Mouse (Mus musculus) midbrain, embryonic 16.5 days (tissue): ENCODE results near the gene Chchd3. TPM values are rescaled to one million over a fixed set of nuclear protein-coding genes. Genes with fewer than 3 reads are reported as not detected.

Experiments used
- ATAC-seq: fragments of 200-750 bp; cut with Nextera tagmentation; 2 replicates; pipeline ENCODE4 v1.8.0; 2017; ENCODE audit warnings: moderate TSS enrichment
- H3K27ac ChIP-seq: fragments of 300-500 bp; sonication (generic); 2 replicates; pipeline ENCODE4 v1.5.1; 2014; ENCODE audit warnings: mild to moderate bottlenecking, low read length, mixed read lengths
- H3K27me3 ChIP-seq: fragments of 300-500 bp; sonication (generic); 2 replicates; pipeline ENCODE4 v1.6.1; 2014; ENCODE audit warnings: low read depth, low read length, mixed read lengths; ENCODE audit not compliant: control insufficient read depth, insufficient read depth
- H3K36me3 ChIP-seq: fragments of 300-500 bp; sonication (generic); 2 replicates; pipeline ENCODE4 v1.6.1; 2014; ENCODE audit warnings: mild to moderate bottlenecking, low read length, moderate library complexity, mixed read lengths; ENCODE audit not compliant: control insufficient read depth, insufficient read depth
- H3K4me1 ChIP-seq: fragments of 300-500 bp; sonication (generic); 2 replicates; pipeline ENCODE4 v1.6.1; 2014; ENCODE audit warnings: mild to moderate bottlenecking, low read length, mixed read lengths; ENCODE audit not compliant: control insufficient read depth, insufficient read depth
- H3K4me2 ChIP-seq: fragments of 300-500 bp; sonication (generic); 2 replicates; pipeline ENCODE4 v1.6.1; 2014; ENCODE audit warnings: mild to moderate bottlenecking, low read length, mixed read lengths
- H3K4me3 ChIP-seq: fragments of 300-500 bp; sonication (generic); 2 replicates; pipeline ENCODE4 v1.5.1; 2014; ENCODE audit warnings: low read depth, mild to moderate bottlenecking, low read length, moderate library complexity, mixed read lengths
- H3K9ac ChIP-seq: fragments of 300-500 bp; sonication (generic); 2 replicates; pipeline ENCODE4 v1.6.1; 2014; ENCODE audit warnings: low read depth, low read length, mixed read lengths
- H3K9me3 ChIP-seq: fragments of 300-500 bp; sonication (generic); replicated peaks from 2 replicates; pipeline ENCODE4 v1.6.1; 2014; ENCODE audit warnings: mild to moderate bottlenecking, low read length, mixed read lengths; ENCODE audit not compliant: control insufficient read depth, poor library complexity, severe bottlenecking
- WGBS: fragments of 180-500 bp; shearing (Covaris S2); extraction: QIAGEN DNeasy Blood & Tissue Kit; methylation state at CpG from one replicate; pipeline ENCODE4 v1.1.7; 2014; 5-methylcytosine and 5-hydroxymethylcytosine counted together
- polyA plus RNA-seq: library from polyadenylated mRNA; unstranded; fragments of >200 nt; fragmentation: Nextera tagmentation; extraction: Ambion mirVana; gene quantifications from 2 replicates; pipeline ENCODE4 v1.2.1, GENCODE M21; 2015

The Chchd3 gene
- polyA plus RNA-seq, 1 experiment from 2014 or later, result 104 TPM

DNA sequence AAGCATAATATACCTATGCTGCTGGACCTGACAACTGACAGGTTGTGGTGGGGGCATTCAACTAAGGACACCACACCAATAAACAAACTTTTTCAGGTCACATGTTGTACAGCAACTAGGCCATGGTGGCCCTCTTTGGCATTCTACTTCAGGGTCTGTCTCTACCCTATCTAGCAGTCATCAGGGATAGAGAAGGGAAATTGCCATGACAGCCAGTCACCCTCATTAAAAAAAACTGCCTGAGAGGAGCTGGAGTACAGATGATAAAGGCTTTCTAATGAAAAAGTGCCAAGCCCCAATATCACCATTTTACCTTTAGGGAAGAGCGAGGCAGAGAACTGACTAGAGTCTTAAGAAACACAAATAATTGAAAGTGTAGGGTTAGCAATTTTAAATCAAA is 27.5 kb downstream of the Chchd3 start:
- Histone ChIP-seq H3K4me3 (no peak overlapping the region), H3K9ac (no peak overlapping the region), H3K27ac (no peak overlapping the region), H3K4me2 (no peak overlapping the region), H3K36me3 (no peaks in the 10 kb centered on the region), H3K4me1 (peaks cover 3% of the 10 kb centered on the region; the same call in 1 of the 2 replicates), H3K27me3 (no peaks in the 10 kb centered on the region), H3K9me3 (no peaks in the 10 kb centered on the region)
- no peak for ATAC-seq
- 77% methylated on average over 1 of the region's 1 CpGs for WGBS

DNA sequence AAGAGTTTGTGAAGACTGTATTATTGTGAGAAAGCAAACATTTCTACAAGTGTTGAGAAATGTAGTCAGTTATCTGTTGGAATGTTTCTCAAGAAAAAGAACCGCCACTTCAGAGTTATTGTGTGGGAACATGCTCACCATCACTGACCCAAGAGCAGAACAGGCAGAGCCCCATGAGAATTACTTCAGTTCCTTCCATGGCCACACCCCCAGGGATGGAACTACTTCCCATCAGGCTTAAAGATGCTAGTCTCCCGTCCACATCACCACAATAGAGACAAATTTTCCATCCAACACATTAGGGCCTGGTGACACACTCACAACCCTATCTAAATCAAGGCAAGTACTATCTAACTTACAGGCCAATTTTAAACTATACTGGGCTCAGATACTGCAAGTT is 28.4 kb downstream of the Chchd3 start:
- H3K4me2 ChIP-seq, result no peak overlapping the region
- H3K27ac ChIP-seq, result no peak overlapping the region
- H3K36me3 ChIP-seq, result no peaks in the 10 kb centered on the region
- H3K4me3 ChIP-seq, result no peak overlapping the region
- no peak for ATAC-seq
- H3K4me1 ChIP-seq, result peaks cover 3% of the 10 kb centered on the region; the same call in 1 of the 2 replicates
- no peaks in the 10 kb centered on the region for H3K9me3 ChIP-seq
- no peaks in the 10 kb centered on the region for H3K27me3 ChIP-seq
- WGBS, result 85% methylated on average over 2 of the region's 2 CpGs
- no peak overlapping the region for H3K9ac ChIP-seq

- Histone ChIP-seq H3K36me3 (no peaks in the 10 kb centered on the region), H3K4me2 (no peak overlapping the region), H3K9me3 (no peaks in the 10 kb centered on the region), H3K27me3 (no peaks in the 10 kb centered on the region), H3K9ac (no peak overlapping the region), H3K4me1 (no peaks in the 10 kb centered on the region), H3K4me3 (no peak overlapping the region), H3K27ac (no peak overlapping the region)
- 96% methylated on average over 6 of the region's 6 CpGs for WGBS
- ATAC-seq, result no peak
Observed at GRCm38 (mm10) chr6:33028296-33028695, 31.8 kb downstream of the Chchd3 start.

- no peak overlapping the region for H3K4me3 ChIP-seq
- no peak for ATAC-seq
- no peaks in the 10 kb centered on the region for H3K9me3 ChIP-seq
- no peaks in the 10 kb centered on the region for H3K36me3 ChIP-seq
- no peak overlapping the region for H3K27ac ChIP-seq
- no peaks in the 10 kb centered on the region for H3K4me1 ChIP-seq
- H3K9ac ChIP-seq, result no peak overlapping the region
- H3K4me2 ChIP-seq, result no peak overlapping the region
- WGBS, result 96% methylated on average over 2 of the region's 2 CpGs
- H3K27me3 ChIP-seq, result no peaks in the 10 kb centered on the region
Observed at GRCm38 (mm10) chr6:33025041-33025440, 35.0 kb downstream of the Chchd3 start.

DNA sequence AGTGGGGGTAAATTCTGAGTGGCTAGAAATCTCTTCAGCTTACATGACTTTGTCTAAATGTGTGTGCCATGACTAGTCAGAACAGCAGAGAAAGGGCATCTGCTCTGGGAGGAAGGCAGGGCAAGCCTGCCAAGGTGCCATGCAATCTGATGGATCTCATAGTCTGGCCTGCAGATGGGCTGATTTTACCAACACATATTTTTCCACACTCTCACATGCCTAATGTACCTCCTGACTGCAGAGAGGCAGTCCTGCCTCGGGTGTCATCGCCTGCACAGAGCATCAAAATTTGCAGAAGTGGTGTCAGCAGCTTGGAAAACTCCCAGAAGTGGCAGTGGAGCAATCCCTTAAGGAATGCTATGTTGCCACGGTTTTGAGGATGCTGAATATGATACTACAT is 55.5 kb downstream of the Chchd3 start:
- H3K9ac ChIP-seq, result no peak overlapping the region
- no peak overlapping the region for H3K4me2 ChIP-seq
- no peaks in the 10 kb centered on the region for H3K27me3 ChIP-seq
- H3K27ac ChIP-seq, result no peak overlapping the region; the same call in 1 of the 2 replicates
- no peak for ATAC-seq
- no peaks in the 10 kb centered on the region for H3K4me1 ChIP-seq
- H3K4me3 ChIP-seq, result no peak overlapping the region
- 75% methylated on average over 3 of the region's 3 CpGs for WGBS
- no peaks in the 10 kb centered on the region for H3K9me3 ChIP-seq
- H3K36me3 ChIP-seq, result no peaks in the 10 kb centered on the region

GRCm38 (mm10) chr6:33002988-33003387 is 57.1 kb downstream of the Chchd3 start:
- Histone ChIP-seq H3K27me3 (no peaks in the 10 kb centered on the region), H3K4me3 (no peak overlapping the region), H3K4me1 (no peaks in the 10 kb centered on the region), H3K36me3 (no peaks in the 10 kb centered on the region), H3K9ac (no peak overlapping the region), H3K4me2 (no peak overlapping the region), H3K9me3 (no peaks in the 10 kb centered on the region), H3K27ac (no peak overlapping the region)
- ATAC-seq, result no peak
- WGBS, result 96% methylated on average over 1 of the region's 1 CpGs

DNA sequence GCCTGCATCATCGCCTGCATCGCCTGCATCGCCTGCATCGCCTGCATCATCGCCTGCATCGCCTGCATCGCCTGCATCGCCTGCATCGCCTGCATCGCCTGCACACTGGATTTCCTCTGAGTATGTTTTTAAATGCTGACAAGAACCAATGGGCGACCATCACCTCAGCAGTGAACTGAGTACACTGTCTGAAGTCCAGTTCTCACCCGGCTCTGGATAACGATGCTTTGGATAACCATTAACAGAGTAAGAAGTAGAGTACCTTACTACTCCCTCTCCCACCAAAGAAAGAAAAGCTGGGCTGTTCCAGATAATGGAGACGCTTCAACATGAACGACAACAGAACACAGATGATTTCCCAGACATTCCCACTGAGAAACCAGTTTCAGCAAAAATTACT is 58.8 kb downstream of the Chchd3 start:
- H3K9ac ChIP-seq, result no peak overlapping the region
- H3K4me3 ChIP-seq, result no peak overlapping the region
- no peak for ATAC-seq
- no peaks in the 10 kb centered on the region for H3K4me1 ChIP-seq
- no peaks in the 10 kb centered on the region for H3K36me3 ChIP-seq
- no peak overlapping the region for H3K4me2 ChIP-seq
- WGBS, result 93% methylated on average over 15 of the region's 15 CpGs
- H3K9me3 ChIP-seq, result no peaks in the 10 kb centered on the region
- H3K27me3 ChIP-seq, result no peaks in the 10 kb centered on the region
- no peak overlapping the region for H3K27ac ChIP-seq

DNA sequence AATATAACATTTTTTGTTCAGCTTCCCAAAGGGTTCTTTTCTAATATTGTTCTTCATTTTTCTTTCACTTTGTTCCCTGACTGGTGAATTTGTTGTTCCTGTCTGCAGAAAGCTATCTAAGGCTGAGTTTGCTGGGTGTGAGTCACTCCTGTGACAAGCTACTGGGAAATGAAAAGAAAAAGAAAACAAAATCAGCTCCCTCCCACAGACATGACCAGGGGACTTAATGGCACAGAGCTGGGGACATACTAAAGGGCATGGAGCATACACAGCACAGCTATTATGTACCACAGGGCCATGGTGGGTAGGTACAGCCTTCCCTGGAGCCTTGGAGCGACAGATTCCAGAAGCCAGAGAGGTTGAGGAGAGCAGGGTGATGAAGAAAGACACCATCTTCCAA is 63.5 kb downstream of the Chchd3 start:
- H3K27me3 ChIP-seq, result no peaks in the 10 kb centered on the region
- H3K9ac ChIP-seq, result no peak overlapping the region
- ATAC-seq, result no peak

GRCm38 (mm10) chr6:32993847-32994246 is 66.2 kb downstream of the Chchd3 start:
- no peak overlapping the region for H3K4me2 ChIP-seq
- H3K36me3 ChIP-seq, result no peaks in the 10 kb centered on the region
- 93% methylated on average over 1 of the region's 1 CpGs for WGBS
- no peaks in the 10 kb centered on the region for H3K27me3 ChIP-seq
- H3K9me3 ChIP-seq, result no peaks in the 10 kb centered on the region
- H3K4me3 ChIP-seq, result no peak overlapping the region
- H3K27ac ChIP-seq, result no peak overlapping the region
- no peak overlapping the region for H3K9ac ChIP-seq
- no peak for ATAC-seq
- H3K4me1 ChIP-seq, result no peaks in the 10 kb centered on the region

More for the DNA sequence above, 63.5 kb downstream of the Chchd3 start:
- H3K4me1 ChIP-seq, result no peaks in the 10 kb centered on the region
- no peak overlapping the region for H3K4me3 ChIP-seq
- no peaks in the 10 kb centered on the region for H3K9me3 ChIP-seq
- no peak overlapping the region for H3K27ac ChIP-seq
- H3K4me2 ChIP-seq, result no peak overlapping the region
- H3K36me3 ChIP-seq, result no peaks in the 10 kb centered on the region
- WGBS, result 92% methylated on average over 1 of the region's 1 CpGs
